Mouse (Mus musculus) A20 (cell line): Measurements from ENCODE around the gene B3galt1.

Source experiments
- DNase-seq: peaks from one replicate; pipeline ENCODE4 v3.0.0-alpha.2; 2011; ENCODE audit warnings: low read depth, low spot score

Gene B3galt1

GRCm38 (mm10) chr2:67565480-67566331 lies at the start of gene B3galt1:
Gene B3galt1 (plus strand): TSS chr2:67565871.
- DNase-seq, result no peak

- no peak for DNase-seq
Observed at GRCm38 (mm10) chr2:67516405-67516804, 49.3 kb upstream of the B3galt1 start.

- no peak for DNase-seq
Observed at GRCm38 (mm10) chr2:67535347-67535746, 30.3 kb upstream of the B3galt1 start.

- no peak for DNase-seq
Observed at GRCm38 (mm10) chr2:67539426-67539825, 26.2 kb upstream of the B3galt1 start.

DNA sequence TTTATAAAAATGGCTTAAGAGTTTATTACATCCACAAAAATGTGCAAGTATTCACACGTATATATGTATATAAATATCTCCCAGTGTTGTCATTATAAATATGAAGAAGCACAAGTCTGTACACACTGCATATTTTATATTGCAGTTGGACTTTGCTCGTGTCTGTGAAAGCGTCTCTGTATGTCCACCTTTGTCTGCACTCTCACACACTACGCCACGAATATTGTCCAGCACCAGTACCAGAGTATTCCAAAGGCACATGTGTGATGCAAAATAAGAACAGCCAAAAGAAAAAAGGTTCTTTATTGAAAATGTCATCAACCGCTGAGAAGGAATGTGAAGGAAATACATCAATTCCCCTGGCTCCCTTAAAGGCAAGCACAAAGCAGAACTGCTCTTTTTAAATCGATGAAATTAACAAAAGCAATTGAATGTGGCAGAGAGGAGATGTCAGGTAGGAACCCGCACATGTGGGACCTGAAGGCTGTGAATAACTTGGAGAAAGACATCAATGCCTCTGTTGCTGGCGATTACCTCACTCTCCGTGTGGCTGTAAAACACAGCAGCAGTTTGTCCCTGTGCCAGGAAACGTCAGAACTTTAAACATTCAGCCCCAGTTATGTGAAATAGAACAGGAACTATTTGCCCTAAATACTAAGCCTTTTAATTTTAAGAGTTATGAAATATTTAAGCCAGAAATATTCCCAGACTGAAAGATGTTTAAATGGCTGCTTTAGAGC lies 23.5 kb upstream of the B3galt1 start:
- DNase-seq, result no peak

DNA sequence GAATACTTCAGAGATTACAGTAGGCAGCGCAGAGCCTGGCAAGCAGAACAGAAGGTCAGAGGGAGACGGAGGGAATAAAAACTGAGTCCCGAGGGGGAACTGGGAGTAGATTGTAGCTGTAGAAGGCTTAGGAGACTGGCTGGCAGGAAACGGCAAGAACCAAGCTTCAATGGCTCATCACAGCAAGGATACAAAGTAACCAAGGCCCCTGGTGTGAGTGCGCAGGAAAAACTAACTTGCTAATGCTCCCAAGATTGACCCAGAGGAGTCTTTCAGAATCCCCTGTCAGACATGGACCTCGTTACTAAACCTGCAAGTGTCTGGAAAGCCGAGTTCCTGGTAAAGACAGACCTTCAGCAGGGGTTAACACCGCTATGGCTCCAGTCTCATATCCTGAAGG lies 21.2 kb upstream of the B3galt1 start:
- no peak for DNase-seq

DNA sequence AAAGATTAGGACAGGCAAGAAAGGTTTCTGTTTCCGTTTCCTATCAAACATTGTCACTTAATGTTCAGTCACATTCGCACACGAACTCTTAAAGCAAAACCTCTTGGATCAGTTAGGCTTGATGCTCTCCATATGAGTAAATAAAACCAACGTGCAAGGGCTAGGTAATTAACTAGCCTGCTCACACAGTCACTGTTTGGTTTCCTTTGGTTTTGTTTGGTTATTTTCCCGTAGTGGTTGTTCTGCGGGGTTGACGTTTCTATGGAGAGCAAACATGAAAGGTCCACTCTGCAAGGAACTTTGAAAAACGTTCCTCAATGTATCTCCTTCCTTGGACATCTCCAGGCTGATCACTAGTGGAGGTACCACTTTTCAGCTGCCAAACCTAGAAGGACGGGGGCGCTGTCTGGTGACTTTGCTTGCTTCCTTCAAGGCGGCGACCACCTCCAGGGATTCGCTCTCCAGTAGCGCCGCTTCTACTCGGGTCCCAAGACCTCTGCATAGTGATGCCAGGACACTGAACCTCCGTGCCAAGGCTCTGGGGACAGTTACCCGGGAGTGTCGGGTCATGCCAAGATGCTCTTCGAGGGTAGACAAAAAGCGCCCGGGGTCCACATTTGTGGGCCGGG lies 706 bp upstream of the B3galt1 start:
- DNase-seq, result no peak

- DNase-seq, result no peak
Observed at GRCm38 (mm10) chr2:67566566-67566965, 895 bp downstream of the B3galt1 start.

DNA sequence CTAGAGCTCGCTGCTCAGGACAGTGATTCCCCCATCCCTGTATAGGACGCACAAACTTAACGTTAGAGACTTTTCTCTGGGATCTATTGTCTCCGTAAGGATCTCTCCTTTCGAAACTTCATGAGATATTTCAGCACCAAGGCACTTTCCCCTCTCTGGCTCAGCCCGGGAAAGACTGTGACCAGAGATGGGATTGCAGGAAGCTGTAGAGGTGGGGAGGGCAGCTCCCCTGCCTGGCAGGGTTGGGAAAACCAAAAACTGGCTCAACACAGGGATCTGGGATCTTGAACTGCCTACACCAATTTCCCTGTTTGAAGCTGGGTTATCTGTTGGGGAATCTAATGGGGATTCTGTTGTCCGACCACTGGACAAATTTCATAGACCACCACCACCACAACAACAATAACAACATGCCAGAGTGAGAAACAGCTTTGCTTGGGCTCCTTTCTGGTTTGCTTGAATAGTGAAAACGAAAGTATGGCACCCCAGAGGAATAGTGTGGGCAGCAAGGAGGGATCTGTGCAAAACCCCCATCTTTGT lies 1.5 kb downstream of the B3galt1 start:
- no peak for DNase-seq

DNA sequence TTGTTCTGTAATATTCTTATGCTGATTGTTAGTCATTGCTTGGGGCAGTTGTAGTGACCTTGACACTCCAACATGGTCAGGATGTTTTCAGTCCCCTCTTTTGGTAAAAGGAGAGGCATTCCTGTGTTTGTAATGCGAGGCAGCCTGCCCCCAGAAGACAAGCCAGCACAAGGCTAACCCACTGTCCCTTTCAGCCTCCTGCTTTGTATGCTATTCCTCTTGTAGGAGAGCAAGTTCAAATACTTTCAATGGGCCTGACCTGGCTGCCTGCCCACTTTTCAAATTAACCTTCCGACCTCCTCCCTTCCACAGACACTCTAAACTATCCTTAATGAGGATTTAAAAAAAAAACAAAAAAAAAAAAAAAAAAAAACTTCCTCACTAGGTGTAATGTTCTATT lies 11.0 kb downstream of the B3galt1 start:
- no peak for DNase-seq

GRCm38 (mm10) chr2:67583091-67583490 lies 17.4 kb downstream of the B3galt1 start:
- DNase-seq, result no peak

DNA sequence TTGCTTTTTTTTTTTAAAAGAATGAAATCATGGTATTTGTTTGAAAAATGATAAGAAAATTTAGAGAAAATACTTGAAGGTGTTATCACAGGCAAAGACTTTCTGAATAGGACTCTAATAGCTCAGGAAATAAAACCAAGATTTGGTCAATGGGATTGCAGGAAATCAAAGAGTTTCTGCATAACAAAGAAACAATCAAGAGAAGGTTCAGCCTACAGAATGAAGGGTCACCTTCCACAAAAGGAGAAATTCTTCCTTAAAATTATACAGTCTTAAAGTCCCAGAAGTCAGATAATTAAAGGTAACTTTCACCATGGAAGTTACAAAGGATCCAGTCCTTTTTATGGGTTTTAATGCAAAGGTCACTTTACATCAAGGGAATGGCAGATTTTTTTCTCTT lies 24.7 kb downstream of the B3galt1 start:
- DNase-seq, result no peak

- DNase-seq, result no peak
Observed at GRCm38 (mm10) chr2:67591831-67592629, 26.4 kb downstream of the B3galt1 start.

GRCm38 (mm10) chr2:67622902-67623301 lies 57.2 kb downstream of the B3galt1 start:
- DNase-seq, result no peak

GRCm38 (mm10) chr2:67627667-67628066 lies 62.0 kb downstream of the B3galt1 start:
- no peak for DNase-seq

DNA sequence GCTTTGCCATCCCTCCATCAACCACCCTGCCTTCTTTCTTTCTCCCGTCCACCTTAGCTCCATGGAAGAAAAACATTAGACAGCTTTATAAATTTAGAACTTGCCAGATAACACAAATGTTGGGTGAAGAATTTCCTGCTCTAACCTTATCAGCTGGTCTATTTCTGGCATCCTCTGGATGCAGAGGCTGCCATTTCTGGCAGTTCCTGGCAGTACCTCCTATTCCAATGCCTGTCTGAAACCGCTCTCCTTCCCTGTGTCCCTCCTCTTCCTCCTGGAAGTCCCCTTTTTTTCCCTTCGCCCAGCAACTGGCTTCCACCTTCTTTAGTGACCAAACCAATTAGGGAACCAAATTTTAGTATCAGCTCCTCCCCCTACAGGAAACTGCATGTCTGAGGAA lies 62.6 kb downstream of the B3galt1 start:
- DNase-seq, result no peak

DNA sequence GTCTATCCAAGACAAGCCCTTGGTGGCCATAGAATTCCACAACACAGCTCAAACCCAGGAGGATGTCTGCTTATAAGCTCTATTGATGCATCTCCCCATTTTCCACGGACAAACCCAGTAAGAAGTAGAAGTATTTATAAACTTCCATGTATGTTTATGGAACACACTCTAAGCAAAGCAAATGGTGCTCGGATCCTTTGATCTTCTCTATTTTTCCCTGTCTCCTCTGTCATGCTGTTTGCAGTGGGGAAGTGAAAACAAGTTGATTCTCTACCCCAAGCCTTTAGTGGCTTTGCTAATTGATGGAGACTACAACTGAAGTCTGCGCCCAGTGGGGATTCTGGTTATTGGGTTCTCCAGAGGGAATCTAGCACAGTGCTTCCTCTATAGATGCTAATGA lies 89.2 kb downstream of the B3galt1 start:
- no peak for DNase-seq

DNA sequence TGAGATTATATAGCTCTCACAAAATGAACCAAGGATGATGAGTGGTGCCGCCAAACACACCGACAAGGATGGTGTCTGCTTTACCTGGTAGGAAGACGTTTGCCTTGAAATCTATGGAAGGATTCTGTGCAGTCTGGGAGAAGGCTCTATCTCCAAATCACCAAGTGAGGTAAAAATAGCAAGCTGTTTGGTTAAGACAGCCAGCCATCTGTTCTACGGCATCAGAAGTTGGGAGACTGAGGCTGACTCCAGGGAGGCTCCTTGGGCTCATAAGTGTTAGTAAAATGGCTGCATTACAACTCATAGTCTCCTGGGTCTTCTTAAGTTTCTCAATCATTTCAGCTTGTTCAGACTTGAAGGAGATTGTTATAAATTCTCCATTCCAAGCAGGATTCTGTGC lies 91.7 kb downstream of the B3galt1 start:
- no peak for DNase-seq

GRCm38 (mm10) chr2:67658091-67658490 lies 92.4 kb downstream of the B3galt1 start:
- DNase-seq, result no peak

GRCm38 (mm10) chr2:67671721-67672120 lies 106.0 kb downstream of the B3galt1 start:
- no peak for DNase-seq

- no peak for DNase-seq
Observed at GRCm38 (mm10) chr2:67677697-67678096, 112.0 kb downstream of the B3galt1 start.
